Mouse (Mus musculus): Measurements from ENCODE around the gene Cdkal1.

DNA sequence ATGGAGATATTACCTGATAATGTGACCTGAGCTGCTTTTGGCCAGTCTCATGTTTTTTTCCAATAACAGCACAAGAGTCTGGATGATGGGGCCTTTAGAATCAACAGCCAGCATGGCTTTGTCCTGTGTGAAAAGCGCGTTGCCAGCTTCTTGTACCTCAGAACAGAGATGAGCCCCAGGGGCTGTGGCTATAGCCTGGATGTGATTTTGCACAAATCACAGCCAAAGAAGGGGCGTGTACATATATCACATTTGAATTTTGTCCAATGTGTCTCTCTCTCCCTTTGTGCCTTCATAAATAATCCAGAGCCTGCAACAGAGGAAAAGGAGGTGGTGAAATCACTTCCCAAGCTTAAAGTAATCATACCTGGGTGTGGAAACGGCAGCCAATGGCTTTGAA lies 660.5 kb downstream of the Cdkal1 start:
- TF ChIP-seq CTCF (conservative IDR thresholded peaks at IDR 0.05 in 1 of 2, IDR thresholded peaks at IDR 0.05 in 1 of 2; ENCODE audit: low read depth in 2 of 2, low read length in 2 of 2) (no peak), ZC3H11A (IDR thresholded peaks at IDR 0.05; ENCODE audit: low read depth, low read length) (no peak), HCFC1 (IDR thresholded peaks at IDR 0.05; ENCODE audit: low read depth, low read length) (no peak)
